Mouse (Mus musculus): ENCODE data around the gene Map1a.

The Map1a gene

DNA sequence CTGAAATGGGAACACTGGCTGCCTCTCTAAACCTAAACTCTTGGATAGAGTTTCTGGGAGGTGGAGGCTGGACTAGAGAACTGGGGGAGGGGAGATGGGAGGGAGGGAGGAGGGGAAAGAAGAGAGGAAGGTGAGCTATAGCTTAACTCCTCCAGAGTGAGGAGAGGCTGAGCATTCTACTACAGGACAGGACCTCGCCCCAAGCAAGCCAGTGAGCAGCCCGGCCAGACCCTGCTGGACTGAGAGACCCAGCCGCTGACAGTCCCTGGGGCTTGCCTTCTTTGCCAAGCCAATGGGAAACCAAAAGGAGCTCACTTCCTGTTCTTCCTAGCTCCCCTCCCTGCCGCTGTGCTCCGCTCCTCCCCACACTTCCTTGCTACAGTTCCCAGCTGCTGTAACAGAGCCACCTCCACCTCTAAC lies 19.6 kb downstream of the Map1a start:
- DNase-seq (ENCODE audit: low read depth, low spot score): no peak

DNA sequence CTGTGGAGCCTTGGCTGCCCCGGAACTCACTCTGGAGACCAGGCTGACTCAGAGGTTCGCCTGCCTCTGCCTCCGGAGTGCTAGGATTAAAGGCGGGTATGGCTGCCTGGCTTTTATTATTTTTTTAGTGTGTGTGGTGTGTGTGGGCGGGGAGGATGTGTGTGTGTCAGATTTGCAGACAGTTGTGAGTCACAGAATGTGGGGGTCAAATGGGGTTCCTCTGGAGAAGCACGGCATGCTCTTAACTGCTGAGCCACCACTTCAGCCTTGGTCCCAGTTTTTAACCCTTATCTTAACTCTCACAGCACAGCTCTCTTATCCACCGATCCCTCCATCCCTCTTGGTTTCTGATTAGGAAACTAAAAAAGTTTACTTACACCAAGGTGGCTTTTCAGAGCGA lies 26.9 kb downstream of the Map1a start:
- DNase-seq (ENCODE audit: low read depth, low spot score): no peak

DNA sequence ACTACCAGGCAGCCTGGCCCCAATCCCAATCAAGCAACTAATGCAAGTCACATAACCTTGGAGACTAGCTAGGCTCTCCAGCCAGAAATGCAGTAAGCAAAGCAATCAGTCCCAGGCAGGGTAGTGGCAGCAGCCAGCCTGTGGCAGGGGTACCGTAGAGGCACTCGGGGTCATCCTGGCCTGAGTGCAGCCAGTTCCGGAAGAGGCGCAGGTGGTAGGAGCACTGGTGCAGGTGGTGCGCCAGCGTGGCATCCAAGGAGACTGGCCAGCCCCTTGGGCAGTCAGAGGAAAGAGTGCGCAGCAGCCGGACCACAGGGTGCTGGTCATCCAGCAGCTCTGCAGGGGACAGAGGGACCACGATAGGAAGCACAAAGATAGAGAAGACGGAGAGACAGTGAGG lies 33.6 kb downstream of the Map1a start:
- no peak for DNase-seq (ENCODE audit: low read depth, low spot score)

DNA sequence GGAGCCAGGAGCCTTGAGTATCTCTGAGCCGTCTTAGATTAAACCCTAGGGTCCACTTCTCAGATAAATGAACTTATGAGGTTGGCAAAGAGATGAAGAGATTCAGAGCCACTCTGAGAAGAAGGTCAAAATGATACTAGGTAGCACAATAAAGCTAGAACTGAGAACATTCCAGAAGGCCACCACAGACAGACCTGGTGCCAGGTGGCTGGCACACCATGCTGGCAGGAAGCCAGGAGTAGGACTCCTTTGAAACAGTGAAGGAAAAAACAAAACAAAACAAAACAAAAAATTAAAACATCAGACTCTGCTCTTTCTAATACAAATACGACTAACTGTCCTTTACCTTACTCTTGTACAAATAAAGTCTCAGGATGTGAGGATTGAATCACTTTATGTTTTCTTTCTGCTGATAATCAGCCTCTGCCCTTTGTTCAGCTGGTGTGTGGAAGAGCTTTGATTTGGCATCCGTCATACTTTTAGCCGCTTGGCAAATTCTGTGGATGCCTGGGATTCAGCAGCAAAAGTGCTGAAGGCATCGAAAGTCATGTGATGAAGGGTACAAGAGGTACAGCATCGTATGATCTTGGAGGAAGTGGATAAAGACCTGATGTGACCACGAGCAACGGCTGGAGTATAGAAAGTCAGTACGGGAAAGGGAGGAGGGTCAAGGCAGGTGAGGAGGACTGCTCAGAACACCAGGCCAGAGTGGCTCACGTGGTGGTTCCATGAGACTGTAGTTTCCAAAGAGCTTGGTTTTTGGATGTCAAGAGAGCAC lies 34.5 kb downstream of the Map1a start:
- DNase-seq (ENCODE audit: low read depth, low spot score): no peak

DNA sequence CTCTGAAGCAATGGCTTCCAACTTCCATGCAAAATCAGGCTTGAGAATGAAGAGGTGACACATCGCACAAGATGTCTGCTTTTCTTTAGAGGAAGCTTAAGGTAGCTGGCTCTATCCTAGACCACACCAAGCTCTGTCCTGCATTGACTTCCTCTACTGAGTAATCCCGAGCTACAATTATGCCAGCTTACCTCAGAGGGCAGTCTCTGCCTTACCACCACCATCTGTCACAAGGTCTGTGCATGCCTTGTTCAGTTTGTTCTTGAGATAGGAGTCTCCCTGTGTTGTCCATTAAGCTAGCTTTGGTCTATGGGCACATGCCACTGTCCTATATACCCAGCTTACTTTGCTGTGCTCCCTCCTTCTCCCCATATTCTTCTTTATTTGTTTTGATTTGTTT lies 40.1 kb downstream of the Map1a start:
- no peak for DNase-seq (ENCODE audit: low read depth, low spot score)

DNA sequence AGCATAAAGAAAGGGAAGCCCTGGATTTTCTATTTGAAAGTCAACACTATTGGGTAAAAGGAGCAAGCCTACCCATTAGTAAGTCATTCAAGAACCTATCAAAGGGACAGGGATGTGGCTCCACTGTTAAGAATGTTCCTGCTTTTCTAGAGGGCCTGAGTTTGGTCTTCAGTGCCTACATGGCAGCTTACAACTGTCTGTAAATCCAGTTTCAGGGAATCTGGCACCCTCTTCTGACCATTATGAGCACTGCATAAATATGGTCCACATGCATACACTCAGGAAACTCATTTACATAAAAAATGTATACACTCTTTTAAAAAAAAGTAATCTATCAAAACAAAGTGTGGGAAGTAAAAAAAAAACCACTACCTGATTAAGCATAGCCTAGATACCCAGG lies 49.7 kb downstream of the Map1a start:
- DNase-seq (ENCODE audit: low read depth, low spot score): no peak

DNA sequence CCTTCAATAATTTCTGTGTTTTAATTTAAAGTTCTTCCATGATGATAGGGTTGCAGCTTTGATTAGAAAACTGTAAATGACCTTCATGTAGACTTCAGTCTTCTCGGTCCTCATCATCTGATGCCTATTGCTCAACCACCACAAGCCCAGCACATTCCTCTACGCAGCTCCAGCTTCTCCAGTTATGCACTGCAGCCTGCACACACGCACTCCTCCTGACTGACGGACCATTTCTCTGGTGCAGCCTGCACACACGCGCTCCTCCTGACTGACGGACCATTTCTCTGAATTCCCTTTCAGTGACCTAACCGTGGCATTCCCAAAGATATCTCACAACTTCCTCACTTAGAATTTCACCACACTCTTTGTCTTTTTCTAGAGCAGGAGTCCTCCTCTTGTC lies 63.8 kb downstream of the Map1a start:
- DNase-seq (ENCODE audit: low read depth, low spot score): no peak

DNA sequence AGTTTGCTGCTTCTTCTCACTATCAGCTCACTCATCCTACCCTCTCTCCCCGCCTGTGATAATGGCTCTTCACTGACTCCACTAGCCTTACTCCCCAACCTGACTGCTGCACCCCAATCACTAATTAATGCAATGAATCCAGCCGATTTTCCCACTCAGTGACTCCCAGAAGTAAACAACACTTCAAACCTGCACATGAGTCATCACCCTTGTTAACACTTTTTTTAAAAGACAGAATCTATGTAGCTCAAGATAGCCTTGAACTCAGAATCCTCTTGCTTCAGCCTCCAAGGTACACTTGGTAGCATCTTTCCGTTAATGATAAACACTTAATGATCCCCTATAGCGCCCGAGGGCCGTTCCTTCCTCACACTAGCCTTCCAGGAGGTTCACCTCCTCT lies 65.0 kb downstream of the Map1a start:
- DNase-seq (ENCODE audit: low read depth, low spot score): no peak

DNA sequence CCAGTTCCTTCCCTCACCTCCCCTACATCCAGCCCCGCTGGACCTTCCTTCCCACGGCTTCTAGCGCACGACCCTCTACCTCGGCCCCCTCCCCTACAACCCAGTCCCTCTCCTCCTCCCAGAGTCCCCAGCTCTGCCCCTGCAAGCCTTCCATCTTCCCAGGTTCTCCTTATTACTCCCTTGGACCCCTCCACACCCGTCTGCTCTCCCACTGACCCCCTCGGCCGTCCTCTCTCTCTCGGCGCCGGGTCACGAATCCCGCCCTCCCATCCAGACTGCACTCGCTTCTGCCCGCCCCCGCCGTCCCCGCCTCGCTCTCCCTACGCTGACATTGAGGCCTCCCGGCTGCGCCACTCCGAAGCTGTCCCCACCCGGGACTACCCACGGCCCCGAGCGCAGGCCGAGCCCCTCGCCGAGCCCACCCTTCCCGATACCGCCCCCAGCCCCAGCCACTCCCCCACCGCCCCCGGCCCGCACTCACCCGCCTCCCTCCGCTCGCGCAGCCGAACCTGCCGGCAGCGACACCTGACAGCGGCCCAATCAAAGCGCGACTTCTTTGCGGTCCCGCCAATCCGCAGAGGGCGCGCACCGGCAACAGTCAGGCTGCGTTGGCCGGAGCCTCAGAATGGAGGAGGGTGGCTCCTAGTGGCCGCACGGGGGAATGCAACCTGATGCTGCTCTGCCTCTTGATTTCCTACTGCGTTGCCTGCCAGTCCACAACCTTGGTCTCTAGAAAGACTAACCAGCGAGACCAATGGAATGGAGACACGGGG lies 65.6 kb downstream of the Map1a start, which contains the start of gene Ppip5k1:
TSS of gene Ppip5k1 (minus strand) at position 577 of the 773 bp plus-strand sequence.
- DNase-seq (ENCODE audit: low read depth, low spot score): peak; percentile 90

DNA sequence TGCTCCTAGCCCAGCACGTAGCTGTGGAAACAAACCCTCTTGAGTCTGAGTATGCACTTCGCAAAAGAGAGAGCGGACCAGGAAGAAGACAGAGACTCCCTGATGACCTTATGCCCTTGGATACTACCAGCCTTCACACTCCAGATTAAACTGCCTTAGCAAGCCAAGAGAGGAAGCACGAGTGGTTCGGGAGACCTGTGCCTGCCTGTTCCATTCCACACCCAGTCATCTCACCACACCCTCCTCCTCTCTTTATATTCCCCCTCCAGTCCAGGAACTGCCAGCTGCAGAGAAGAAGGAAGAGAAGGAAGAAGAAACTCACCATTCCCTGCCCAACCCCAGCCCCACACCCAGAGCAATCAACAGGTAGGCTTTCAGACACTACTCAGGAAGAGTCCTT lies 68.1 kb downstream of the Map1a start, which contains the start of gene Ckmt1:
TSS of gene Ckmt1 (plus strand) at position 221 of the 400 bp plus-strand sequence.
- DNase-seq (ENCODE audit: low read depth, low spot score): no peak

DNA sequence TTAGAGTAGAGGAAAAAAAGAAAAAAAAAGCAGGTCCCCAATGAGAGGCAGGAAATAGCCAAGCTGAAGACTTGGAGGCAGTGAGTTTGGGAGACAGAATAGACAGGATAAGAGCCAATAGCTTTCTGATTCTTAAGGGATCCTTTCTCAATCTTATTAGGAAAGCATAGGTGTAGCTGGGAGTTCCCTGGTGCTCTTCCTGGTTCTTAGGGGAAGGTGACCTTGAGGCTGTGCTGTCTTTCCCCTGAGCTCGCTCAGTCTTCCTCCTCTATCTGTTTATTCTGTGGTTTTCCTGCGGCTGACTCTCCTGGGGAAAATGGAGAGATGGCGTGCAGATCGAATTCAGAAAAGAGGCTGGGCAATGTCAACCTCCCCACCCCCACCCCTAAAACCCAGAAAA lies 68.6 kb downstream of the Map1a start:
- no peak for DNase-seq (ENCODE audit: low read depth, low spot score)

DNA sequence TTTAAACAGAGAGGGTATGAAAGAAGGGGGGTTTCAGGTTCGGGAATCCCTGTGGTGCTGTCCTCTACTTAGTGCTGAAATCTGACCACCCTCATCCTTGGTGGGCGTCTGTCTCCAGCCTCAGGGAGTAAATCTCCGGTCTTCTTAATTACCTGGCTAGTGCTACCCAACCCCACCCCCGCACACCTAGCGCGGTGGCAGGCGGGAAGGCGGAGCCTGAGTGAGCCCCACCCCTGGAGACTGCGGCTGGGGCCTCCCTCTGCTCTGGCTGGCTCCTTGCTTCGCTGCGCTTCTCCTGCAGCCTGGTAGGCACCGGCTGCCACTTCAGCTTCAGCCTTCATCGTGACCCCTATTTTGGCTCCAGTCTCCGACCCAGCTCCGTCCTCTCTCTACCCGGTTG lies 69.0 kb downstream of the Map1a start:
- DNase-seq (ENCODE audit: low read depth, low spot score): peak; percentile 49

DNA sequence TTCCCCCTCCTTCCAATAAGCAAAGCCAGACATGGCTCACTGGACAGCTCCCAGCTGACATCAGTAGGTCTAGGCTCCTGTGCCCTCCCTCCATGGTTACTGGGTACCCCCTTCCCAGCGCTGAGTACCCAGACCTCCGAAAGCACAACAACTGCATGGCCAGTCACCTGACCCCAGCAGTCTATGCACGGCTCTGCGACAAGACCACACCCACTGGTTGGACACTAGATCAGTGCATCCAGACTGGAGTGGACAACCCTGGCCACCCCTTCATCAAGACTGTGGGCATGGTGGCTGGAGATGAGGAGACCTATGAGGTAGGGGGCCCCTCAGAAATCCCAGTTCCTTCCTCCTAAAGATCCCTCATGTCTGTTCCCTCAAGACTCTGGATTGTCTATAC lies 70.1 kb downstream of the Map1a start:
- peak; percentile 5 for DNase-seq (ENCODE audit: low read depth, low spot score)

Measured in retina, postnatal 7 days (tissue).